Mouse (Mus musculus): ENCODE measurements around the gene Mfsd9.
"Not testable (repeated sequence)": the region's sequence is repeated elsewhere in the genome, so short reads cannot be mapped to it uniquely, and the experiment has no call there.

Gene Mfsd9

DNA sequence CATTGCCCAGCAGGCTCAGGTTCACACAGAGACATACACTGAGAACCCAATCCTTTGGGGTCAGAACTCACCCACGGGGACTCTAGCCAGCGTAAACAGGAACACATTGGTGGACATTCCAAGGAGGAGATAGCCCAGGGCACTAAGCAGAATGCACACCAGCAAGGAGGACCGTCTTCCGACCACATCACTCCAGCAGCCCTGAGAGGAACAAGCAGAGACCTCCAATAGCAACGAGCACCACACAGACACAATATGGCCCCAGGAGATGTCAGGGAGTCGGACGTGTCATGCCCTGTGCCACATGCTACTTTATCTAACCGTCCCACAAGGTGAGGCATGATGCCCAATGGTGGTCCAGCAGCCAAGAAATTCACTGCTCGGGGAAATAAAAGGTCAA is 6.2 kb downstream of the Mfsd9 start:
- ATAC-seq (ENCODE audit: insufficient number of reproducible peaks, low FRiP score, low TSS enrichment): no peak

DNA sequence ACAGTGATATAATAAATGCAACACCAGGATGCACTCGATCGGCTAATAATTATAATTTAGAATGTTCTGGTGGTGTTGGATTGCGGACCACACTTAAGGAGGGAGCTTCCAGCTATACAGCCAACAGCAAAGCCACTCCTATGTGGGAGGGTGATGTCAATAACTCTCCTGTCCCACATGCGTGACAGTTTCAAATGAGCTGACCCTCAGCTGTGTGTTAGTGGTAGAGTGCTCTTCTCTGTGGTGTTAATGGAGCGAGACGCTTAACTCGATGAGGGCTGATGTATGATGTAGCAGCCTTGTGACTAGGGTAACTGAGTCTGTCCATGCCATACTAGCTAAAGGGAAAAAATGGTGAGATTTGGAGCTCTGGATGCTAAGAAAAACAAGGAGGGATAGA is 7.0 kb downstream of the Mfsd9 start:
- ATAC-seq (ENCODE audit: insufficient number of reproducible peaks, low FRiP score, low TSS enrichment): no peak

DNA sequence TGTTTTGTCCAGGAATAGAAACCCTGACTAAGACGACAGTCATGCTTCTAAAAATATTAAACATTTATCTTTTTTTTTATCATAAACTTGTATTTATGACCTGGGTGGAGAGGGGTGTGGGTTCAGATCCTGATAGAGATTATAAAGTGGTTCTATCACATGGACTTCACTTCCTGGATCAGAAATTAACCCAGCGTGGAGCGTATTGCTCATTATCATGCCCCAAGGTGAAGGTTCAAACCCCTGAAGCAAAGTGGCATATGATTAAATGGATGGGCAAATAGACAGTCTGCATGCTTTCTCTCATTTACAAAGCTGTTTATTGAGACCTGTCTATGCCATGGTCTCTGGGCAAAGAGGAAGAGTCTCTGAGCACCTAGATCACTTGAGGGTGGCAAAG is 13.7 kb downstream of the Mfsd9 start:
- ATAC-seq (ENCODE audit: insufficient number of reproducible peaks, low FRiP score, low TSS enrichment): no peak

DNA sequence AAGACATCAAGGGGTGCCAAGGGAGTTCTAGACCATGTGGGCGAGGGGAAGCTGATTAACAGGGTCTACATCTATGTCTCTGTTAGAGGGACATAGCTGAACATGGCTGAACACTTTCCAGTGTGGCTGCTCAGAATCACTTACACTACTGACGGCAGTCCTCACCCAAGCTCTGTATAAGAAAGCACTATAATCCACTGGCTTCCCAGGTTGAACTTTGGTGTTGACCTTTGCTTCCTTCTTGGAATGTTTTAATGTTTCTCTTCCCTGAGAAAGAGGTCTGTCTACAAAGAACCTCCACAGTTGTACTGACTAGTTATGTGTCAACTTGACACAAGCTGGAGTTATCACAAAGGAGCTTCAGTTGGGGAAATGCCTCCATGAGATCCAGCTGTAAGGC is 14.4 kb downstream of the Mfsd9 start:
- no peak for ATAC-seq (ENCODE audit: insufficient number of reproducible peaks, low FRiP score, low TSS enrichment)

DNA sequence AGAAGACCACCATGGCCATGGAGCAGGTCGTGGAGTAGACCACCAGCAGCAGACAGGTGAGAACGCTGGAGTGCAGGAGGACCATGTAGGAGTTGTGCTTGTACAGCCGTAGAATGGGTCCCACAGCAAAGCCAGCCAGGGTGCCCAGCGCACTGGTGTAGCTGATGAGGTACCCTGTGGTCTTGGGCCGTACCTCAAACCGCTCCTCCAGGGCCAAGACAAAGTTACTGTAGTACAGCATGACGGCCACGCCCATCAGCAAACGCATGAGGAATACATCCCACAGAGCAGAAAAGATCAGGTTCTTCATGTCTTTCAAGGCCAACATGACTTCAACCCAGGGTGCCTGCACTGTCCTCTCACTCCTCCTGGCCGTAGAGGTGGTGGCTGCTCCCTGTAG is 16.4 kb downstream of the Mfsd9 start:
- no peak for ATAC-seq (ENCODE audit: insufficient number of reproducible peaks, low FRiP score, low TSS enrichment)

DNA sequence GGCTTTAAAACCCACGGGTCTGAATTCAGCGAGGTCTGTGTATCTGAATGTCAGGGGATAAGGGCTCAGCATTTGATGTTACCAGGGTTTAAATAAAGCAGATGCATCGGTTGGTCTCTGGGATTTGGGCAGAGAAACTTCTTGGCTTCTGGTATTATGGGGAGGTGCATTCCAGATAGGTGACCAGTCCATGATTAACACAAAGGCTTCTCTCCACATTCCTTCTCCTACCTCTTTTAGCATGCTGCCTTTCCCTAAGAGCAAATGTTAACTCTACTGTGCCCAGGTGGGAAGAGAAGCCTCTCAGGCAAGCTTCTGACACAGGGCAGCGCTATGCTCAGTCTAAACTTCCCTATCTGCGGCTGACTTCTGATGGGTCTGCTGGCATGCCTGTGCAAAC is 17.3 kb downstream of the Mfsd9 start:
- no peak for ATAC-seq (ENCODE audit: insufficient number of reproducible peaks, low FRiP score, low TSS enrichment)

DNA sequence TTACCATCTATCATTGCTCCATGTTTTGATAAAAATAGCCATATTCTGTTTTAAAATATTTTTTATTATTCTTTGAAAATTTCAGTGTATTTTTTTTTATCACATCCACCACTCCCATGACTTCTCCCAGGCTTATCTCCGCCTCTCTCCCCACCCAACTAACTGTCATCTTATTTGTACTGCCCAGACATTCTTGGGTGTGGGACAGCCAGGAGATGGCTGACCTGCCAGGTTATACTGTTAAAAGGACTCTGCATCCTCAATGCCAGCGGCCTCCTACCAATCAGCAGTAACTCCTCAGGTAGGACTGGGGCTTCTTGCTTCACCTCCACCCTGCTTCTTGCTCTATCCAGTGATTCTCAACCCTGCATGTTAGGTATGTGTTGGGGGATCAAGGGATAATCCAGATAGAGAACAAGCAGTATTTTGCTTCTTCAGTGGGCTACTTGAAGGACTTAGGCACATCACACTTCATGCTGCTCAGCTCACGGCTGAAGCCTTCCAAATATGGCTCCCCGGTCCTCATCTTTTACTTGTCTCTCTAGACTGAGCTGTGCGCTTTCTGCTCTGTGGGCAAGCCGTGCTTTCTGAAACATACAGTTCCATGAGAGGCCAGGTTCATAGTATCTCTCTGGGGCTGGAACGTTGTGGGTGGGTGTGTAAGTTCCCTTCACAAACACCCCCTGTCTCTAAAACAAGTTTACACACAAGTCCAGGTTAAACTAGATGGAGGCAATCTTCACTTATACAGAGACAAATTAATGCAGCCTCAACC is 19.1 kb downstream of the Mfsd9 start:
- no peak for ATAC-seq (ENCODE audit: insufficient number of reproducible peaks, low FRiP score, low TSS enrichment)

DNA sequence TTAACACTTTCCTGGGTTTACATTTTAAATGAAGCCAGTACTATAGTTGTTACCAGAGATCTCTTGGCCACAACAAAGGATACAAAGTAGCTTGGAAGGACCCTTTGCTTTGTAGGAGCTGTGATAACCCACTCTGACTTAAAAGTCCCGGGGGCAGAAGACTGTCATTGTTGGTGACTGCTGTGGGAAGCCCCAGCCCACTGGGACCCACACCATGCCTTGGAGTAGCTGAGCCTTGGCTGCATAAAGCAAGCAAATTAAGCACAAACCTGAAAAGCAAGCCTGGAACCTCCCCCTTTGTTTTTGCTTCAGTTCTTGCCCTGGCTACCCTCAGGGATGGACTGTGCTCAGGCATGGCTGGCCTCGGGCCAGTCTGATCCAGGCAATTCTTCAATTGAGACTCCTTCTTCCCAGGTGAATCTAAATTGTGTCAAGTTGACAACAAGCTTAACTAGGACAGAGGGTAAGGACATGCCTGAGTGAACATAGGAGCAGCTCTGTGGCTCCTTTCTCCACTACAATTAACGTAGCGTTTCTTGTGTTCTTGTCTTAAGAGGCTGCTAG is 21.1 kb downstream of the Mfsd9 start:
- 0 out of 2 replicates have a peak, but pooled peaks have one; percentile 24 for ATAC-seq (ENCODE audit: insufficient number of reproducible peaks, low FRiP score, low TSS enrichment)

DNA sequence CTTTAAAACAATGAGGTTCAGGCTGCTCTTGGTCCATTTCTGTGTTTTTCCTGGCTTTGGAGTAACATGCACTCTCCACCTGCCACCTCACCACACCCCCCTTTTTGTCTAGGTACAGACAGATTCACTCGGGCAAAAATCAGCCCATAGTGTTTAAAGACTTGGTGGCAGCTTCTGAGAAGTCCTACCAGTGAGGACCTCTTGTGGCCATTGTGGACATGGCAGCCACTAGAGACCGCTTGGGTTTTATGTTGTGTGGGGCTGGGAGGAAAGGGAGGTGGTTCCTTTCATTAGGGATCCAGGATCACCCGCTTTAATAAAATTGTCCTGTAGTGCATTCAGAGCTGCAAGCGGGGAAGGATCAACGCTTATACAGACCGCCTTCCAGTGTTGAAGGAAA is 21.9 kb downstream of the Mfsd9 start:
- ATAC-seq (ENCODE audit: insufficient number of reproducible peaks, low FRiP score, low TSS enrichment): peak; percentile 32; the same call in 1 of the 2 replicates

DNA sequence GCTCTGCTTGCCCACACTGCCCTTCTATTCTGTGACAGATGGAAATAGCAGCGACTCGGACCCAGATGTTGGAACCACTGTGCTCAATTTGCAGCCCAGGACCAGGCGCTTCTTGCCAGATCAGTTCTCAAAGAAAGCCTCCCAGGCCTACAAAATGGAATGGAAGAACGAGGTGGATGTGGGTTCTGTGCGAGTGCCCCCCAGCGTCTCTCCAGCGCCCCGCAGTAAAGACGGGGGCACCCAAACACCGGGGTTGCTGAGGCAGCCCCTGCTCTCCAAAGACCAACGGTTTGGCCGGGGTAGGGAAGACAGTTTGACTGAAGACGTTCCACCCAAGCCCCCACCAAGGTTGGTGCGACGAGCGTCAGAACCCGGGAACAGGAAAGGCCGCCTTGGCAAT is 22.9 kb downstream of the Mfsd9 start:
- ATAC-seq (ENCODE audit: insufficient number of reproducible peaks, low FRiP score, low TSS enrichment): no peak

DNA sequence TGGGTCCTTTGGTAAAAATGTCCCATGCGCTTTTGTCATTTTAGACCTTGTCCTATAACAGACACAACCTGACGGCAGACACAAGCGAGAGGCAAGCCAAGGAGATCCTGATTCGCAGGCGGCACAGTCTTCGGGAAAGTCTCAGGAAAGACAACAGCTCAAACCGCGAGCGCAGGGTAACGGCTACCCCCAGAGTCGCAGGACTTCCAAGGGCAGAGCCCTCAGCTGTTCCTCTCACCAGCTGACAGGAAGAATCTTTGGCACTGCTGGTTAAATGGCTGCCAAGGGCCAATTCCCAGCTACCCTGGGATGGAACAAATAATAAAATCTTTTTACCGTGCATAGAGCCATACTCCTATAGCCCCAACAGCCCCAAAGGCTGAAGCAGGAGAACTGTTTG is 25.0 kb downstream of the Mfsd9 start:
- ATAC-seq (ENCODE audit: insufficient number of reproducible peaks, low FRiP score, low TSS enrichment): no peak

DNA sequence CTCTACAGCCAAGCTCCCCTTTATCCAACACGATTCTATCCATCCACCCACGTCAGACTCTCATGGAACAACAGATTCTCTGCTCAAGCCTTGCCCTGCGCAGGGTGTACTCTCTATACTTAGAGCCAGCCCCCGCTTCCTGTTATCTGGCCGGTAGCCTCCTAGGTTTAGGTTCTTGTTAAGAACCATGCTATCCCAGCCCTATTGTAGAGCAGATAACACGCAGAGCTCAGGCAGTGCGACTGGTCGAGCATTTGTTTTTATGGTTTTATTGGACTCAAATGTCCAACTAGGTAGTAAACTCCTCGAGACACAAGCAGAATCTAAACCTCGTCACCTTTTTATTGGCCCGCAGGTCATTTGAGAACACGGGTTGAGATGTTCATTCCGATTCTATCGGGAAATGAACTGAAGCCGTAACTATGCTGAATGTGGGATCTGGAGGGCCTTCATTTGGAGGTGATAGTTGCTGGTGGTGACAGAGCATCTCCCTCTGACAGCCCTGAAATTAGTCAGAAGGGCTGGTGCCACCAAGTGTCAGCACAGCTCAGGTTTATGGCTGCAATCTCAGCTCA is 25.7 kb downstream of the Mfsd9 start:
- ATAC-seq (ENCODE audit: insufficient number of reproducible peaks, low FRiP score, low TSS enrichment): no peak

DNA sequence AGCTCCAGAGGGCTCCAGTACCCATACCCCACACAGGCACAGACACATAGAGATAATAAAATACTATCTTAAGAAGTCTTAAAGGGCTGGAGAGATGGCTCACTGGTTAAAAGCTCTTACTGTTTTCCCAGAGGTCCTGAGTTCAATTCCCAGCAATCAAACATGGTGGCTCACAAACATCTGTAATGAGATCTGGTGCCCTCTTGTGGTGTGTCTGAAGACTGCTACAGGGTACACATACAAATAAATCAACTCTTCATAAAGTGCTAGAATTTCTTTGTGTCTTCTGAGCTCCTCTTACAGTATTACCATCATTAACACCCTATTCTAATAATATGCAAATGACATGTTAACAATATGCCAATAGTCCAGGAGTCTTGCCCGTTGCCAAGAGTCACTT is 26.4 kb downstream of the Mfsd9 start:
- ATAC-seq (ENCODE audit: insufficient number of reproducible peaks, low FRiP score, low TSS enrichment): no peak

DNA sequence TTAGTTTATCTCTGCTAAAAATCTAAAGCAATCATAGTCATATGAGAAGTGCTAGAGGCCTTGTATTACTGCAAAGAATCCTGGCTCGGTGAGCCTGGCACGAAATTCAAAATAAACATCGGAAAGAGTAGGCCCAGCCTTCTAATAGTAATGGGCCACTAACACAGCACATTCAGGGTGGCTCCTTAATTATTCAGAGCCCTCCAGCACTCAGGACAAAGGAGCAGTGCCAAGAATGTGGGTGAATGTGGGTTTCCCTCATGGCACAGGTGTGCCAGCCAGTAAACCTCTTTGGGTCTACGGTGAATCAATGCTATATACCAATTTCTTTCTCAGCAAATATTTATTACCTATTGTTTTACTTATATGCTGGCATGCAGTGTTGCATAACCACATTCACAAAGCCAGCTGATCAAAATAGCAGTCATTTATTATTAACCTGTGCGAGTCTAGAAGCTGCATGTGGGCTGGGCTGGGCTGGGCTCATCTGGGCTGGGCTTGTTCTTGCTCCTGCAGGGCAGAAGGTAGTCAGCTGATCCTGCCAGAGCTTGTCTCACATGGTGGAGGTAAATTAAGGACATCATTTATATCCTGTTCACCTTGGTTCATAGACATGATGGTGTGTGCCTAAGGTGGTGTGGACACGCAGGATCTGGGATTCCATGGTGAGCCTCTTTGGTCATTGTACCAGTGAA is 30.6 kb downstream of the Mfsd9 start:
- no peak for ATAC-seq (ENCODE audit: insufficient number of reproducible peaks, low FRiP score, low TSS enrichment)

DNA sequence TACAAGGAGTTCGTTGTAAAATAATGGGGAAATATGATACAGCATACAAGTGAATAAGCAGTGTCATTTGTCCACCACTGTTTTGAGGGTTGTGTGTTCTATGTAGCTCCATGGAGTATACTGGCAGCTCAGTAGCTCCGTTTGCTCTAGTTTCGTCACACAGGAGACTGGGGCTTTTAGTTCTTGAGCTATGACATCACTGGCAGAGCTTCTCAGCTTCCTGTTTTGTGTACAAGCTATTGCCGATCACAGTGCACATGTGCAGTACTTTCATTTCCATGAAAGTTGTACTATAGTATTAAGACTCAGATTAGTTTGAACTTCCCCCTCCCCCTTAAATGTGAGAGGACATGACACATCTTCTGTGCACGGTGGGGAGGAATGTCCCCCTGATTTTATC is 44.4 kb downstream of the Mfsd9 start:
- ATAC-seq (ENCODE audit: insufficient number of reproducible peaks, low FRiP score, low TSS enrichment): no peak

DNA sequence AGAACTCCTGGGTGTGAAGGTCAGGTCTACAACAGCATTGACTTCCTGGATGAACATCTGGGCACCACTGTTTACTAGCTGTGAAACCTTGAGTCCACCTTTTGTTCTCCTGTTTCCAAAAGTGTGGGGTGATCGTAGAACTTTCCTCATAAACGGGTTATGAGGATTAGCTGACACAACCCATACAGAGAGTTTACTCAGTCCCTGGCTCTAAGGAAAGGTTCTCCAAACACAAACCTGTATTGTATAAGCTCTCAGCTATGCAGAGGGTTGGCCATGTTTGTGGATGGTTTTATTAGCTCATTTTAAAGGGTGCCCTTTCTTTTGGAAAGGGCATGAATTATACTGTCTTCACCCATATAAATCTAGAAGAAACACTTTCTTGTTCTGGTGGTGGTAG is 49.7 kb downstream of the Mfsd9 start:
- no peak for ATAC-seq (ENCODE audit: insufficient number of reproducible peaks, low FRiP score, low TSS enrichment)

DNA sequence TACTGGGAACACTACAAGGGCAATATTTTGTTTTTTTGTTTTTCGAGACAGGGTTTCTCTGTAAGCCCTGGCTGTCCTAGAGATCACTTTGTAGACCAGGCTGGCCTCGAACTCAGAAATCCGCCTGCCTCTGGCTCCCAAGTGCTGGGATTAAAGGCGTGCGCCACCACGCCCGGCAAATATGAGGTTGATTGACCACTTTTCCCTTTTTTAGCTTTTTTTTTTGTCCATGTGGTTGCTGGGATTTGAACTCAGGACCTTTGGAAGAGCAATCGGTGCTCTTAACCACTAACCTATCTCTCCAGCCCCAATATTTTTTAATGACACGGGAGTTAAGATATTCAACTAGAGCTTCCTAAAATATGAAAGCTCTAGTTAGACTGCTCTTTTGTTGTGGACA is 52.2 kb downstream of the Mfsd9 start:
- not testable (repeated sequence) for ATAC-seq (ENCODE audit: insufficient number of reproducible peaks, low FRiP score, low TSS enrichment)

DNA sequence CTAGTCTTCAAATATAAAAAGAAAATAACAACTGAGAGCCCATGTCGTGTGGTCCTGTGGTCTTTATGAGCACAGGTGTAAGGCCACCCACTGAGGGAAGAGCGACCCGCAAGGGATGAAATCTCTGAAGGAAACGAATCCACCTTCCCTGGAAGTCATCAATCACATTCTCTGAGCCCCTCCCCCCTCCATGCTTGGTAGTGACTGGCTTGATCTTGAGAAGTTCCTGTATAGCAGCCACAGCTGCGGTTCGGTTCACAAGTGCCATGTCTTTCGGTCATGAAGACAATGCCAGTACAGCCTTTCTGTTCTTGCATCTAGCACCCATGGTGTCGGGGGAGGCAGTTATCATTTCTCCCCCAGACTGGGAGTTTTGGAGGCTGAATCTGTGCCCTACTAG is 52.8 kb downstream of the Mfsd9 start:
- ATAC-seq (ENCODE audit: insufficient number of reproducible peaks, low FRiP score, low TSS enrichment): no peak

DNA sequence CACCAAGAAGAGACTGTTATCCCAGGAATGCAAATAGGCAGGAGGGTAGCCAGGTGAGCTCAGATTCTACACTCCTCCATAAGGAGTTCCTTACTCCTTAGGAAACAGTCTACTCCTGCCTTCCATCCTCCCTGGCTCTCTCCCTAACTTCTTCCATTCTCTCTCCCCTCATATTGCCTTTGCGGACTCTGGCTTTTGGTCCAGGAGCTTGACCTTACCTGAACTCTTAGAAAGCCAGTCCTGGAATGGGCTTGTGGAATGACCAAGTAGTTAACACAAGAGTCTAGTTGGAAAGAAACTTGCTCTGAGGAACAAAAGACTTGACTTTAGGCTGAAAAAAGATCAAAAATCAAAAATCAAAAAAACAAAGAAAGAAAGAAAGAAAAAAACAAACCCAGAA is 61.9 kb downstream of the Mfsd9 start:
- no peak for ATAC-seq (ENCODE audit: insufficient number of reproducible peaks, low FRiP score, low TSS enrichment)

DNA sequence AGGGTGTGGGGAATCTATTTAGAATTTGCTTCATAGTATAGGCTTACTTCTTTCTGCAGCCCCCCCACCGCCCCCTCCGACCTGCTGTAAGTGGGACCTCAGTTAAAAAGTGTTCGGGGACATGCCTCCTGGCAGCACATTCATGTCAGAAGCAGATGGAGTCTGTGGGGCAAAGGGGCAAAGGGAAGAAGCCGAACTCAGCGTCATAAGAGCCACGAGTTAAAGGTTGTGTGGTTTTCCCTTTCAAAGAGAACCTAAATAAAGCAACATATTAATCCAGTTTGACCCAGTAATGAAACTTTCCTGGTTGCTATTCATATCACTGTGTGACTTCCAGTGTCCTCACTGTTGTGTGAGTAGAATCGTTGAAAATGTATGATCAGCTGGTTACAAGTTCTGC is 63.1 kb downstream of the Mfsd9 start:
- ATAC-seq (ENCODE audit: insufficient number of reproducible peaks, low FRiP score, low TSS enrichment): no peak

DNA sequence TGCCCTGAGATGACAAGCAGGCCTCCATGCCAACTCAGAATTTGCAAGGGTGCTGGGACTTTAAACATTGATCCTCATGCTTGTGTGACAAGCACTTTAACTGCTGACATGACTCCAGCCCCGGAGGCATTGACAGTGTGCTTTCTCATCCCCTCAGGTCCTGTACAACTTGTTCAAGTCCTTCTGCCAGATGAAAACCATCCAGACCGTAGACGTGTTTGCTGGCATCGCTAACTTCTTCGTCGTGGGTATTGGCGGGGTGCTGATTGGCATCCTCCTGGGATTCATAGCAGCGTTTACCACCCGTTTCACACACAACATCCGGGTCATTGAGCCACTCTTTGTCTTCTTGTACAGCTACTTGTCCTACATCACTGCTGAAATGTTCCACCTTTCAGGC is 64.4 kb downstream of the Mfsd9 start:
- no peak for ATAC-seq (ENCODE audit: insufficient number of reproducible peaks, low FRiP score, low TSS enrichment)
